Mouse (Mus musculus) heart, adult 10 weeks (tissue): ENCODE data around the gene 4930438A08Rik. TPM values are rescaled to one million over a fixed set of nuclear protein-coding genes. Genes with fewer than 3 reads are reported as not detected.

Experiments
- polyA plus RNA-seq: library from polyadenylated mRNA; stranded (reverse); fragments of 350-450 nt; fragmentation: Illumina TruSeq; extraction: RNeasy Lipid Tissue Mini Kit (QIAGEN cat#74804); gene quantifications from one replicate; pipeline ENCODE4 v1.2.3, GENCODE M21; 2014; ENCODE audit warnings: low read depth, low replicate concordance

Gene 4930438A08Rik
- not detected for polyA plus RNA-seq

DNA sequence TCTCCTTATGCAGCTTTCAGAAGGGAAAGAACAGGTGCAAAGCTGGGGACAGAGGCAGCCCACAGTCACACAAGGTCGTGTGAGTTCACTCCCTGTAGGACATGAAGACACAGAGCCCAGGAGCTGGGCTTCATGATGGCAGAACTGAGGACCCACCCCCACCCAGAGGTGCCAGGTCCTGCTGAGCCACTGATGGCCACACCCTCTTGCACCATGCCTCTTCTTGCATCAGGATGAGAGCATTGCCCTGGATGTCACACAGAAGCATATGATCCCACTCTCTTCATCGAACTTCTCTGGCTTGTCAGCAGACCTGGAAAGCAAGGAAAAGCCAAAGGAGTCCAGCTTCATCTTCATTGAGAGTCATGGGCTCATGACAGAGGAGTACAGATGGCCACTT lies at the start of gene 4930438A08Rik:
Gene 4930438A08Rik (plus strand): TSS at position 228 of the 400 bp plus-strand sequence.

GRCm38 (mm10) chr11:58306860-58307308 lies 32.3 kb downstream of the 4930438A08Rik start, which contains the start of gene Zfp692:
Gene Zfp692, plus strand, starts transcription at chr11:58307069.

DNA sequence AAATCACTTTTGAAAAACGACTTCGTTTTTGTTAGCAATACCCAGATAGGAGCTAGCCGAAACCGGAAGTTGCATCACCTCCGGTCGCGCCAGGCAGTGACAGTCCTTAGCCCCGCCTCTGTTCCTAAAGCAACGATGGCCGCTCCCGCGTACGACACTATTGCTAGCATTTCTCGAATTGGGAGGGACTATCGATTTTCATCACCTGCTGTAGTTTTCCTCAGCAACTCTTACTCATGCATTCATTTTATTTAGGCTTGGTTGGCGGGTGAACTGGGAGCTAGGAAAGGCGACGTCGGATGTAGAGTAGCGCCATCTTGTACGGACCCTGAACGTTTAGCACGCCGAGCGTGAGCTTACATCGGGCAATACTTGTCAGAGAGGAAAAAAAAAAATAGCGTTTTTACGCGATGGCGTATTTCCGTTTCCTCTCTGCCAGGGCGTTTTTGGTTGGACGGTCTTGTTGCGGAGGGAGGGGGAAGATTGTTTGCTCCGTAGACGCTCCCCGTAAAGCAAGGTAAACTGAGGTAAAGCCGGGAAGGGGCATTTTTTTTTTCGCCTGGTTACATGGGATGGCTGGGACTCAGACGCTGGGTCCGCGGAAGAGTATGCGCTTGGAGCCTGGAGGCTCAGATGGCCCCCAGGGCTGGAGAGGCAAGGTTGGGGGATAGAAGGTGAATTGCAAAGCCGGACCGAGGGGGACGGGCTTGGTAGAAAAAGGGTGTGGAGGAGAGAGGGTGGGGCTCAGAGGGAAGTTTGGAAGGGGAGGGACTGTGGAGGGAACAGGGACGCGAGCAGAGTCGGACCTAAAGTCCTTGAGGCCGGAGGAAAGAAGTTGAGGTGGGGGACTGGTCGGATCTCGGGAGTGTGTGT lies 55.9 kb downstream of the 4930438A08Rik start, which contains the start of the genes Zfp672 and Sh3bp5l:
Gene Zfp672 (minus strand): TSS at position 64 of the 873 bp plus-strand sequence.
Gene Sh3bp5l (plus strand): TSS at position 449 of the 873 bp plus-strand sequence.

Other genes starting within 250 kb of the 4930438A08Rik start
- not detected for gene Gm12248, start 181.7 kb upstream of the 4930438A08Rik start, polyA plus RNA-seq
- 45.8 TPM for gene Cnot8, start 170.6 kb upstream of the 4930438A08Rik start, polyA plus RNA-seq
- gene Gemin5, start 106.3 kb upstream of the 4930438A08Rik start, polyA plus RNA-seq, result 6.6 TPM
- gene Mrpl22, start 103.1 kb upstream of the 4930438A08Rik start, polyA plus RNA-seq, result 71.7 TPM
- gene Igtp, start 75.2 kb upstream of the 4930438A08Rik start, polyA plus RNA-seq, result 17.0 TPM
- gene Irgm2, start 75.2 kb upstream of the 4930438A08Rik start, polyA plus RNA-seq, result 13.4 TPM
- gene Zfp692, start 32.3 kb downstream of the 4930438A08Rik start, polyA plus RNA-seq, result 8.9 TPM
- 47.2 TPM for gene Zfp672, start 55.5 kb downstream of the 4930438A08Rik start, polyA plus RNA-seq
- 29.4 TPM for gene Sh3bp5l, start 55.9 kb downstream of the 4930438A08Rik start, polyA plus RNA-seq
- not detected for gene Lypd8, start 104.2 kb downstream of the 4930438A08Rik start, polyA plus RNA-seq
- not detected for gene 1810065E05Rik, start 146.3 kb downstream of the 4930438A08Rik start, polyA plus RNA-seq
- not detected for gene Gm12253, start 157.8 kb downstream of the 4930438A08Rik start, polyA plus RNA-seq
- not detected for gene Lypd9, start 178.1 kb downstream of the 4930438A08Rik start, polyA plus RNA-seq
- gene Olfr30, start 187.5 kb downstream of the 4930438A08Rik start, polyA plus RNA-seq, result not detected
- not detected for gene Olfr332, start 217.8 kb downstream of the 4930438A08Rik start, polyA plus RNA-seq
- not detected for gene Olfr331, start 227.8 kb downstream of the 4930438A08Rik start, polyA plus RNA-seq